Mouse (Mus musculus) hindbrain, embryonic 10.5 days (tissue): Measurements from ENCODE around the gene Nphp1. TPM values are rescaled to one million over a fixed set of nuclear protein-coding genes. Genes with fewer than 3 reads are reported as not detected.

Experiments
- DNase-seq: peaks from one replicate; pipeline ENCODE4 v3.0.0-alpha.2; 2017; ENCODE audit warnings: low spot score
- H3K27ac ChIP-seq: fragments of 300-500 bp; sonication (generic); 2 replicates; pipeline ENCODE4 v1.5.1; 2016; ENCODE audit warnings: mild to moderate bottlenecking, moderate library complexity
- H3K27me3 ChIP-seq: fragments of 300-500 bp; sonication (generic); 2 replicates; pipeline ENCODE4 v1.6.1; 2016; ENCODE audit warnings: mild to moderate bottlenecking; ENCODE audit not compliant: poor library complexity, insufficient read depth, severe bottlenecking
- H3K36me3 ChIP-seq: fragments of 300-500 bp; sonication (generic); 2 replicates; pipeline ENCODE4 v1.6.1; 2016; ENCODE audit warnings: mild to moderate bottlenecking, moderate library complexity
- H3K4me1 ChIP-seq: fragments of 300-500 bp; sonication (generic); replicated peaks from 2 replicates; pipeline ENCODE4 v1.6.1; 2016; ENCODE audit warnings: mild to moderate bottlenecking
- H3K4me3 ChIP-seq: fragments of 300-500 bp; sonication (generic); 2 replicates; pipeline ENCODE4 v1.5.1; 2016; ENCODE audit warnings: mild to moderate bottlenecking, moderate library complexity
- H3K9me3 ChIP-seq: fragments of 300-500 bp; sonication (generic); 2 replicates; pipeline ENCODE4 v1.6.1; 2016; ENCODE audit warnings: mild to moderate bottlenecking, moderate library complexity
- WGBS: fragments of 180-500 bp; shearing (Covaris S2); methylation state at CpG from one replicate; pipeline ENCODE4 v1.1.7; 2016; 5-methylcytosine and 5-hydroxymethylcytosine counted together
- polyA plus RNA-seq: library from polyadenylated mRNA; unstranded; fragments of >200 nt; fragmentation: Nextera tagmentation; extraction: Ambion mirVana; gene quantifications from 2 replicates; pipeline ENCODE4 v1.2.1, GENCODE M21; 2016

The Nphp1 gene
- polyA plus RNA-seq, 1 experiment from 2014 or later, result 34.4 TPM

- H3K27ac ChIP-seq, result peak overlapping the region; percentile 71
- H3K9me3 ChIP-seq, result no peaks in the 10 kb centered on the region
- H3K36me3 ChIP-seq, result peaks cover 79% of the 10 kb centered on the region
- no peak for DNase-seq
- 58% methylated on average over 15 of the region's 15 CpGs for WGBS
- H3K27me3 ChIP-seq, result no peaks in the 10 kb centered on the region
- no peak overlapping the region for H3K4me3 ChIP-seq
- H3K4me1 ChIP-seq, result peaks cover 12% of the 10 kb centered on the region
These were observed 14.6 kb downstream of the Nphp1 start for GRCm38 (mm10) chr2:127773938-127774577.

GRCm38 (mm10) chr2:127761587-127761986, 27.1 kb downstream of the Nphp1 start:
- Histone ChIP-seq H3K27me3 (no peaks in the 10 kb centered on the region), H3K4me3 (no peak overlapping the region), H3K4me1 (no peaks in the 10 kb centered on the region; the same call in 1 of the 2 replicates), H3K27ac (no peak overlapping the region), H3K9me3 (no peaks in the 10 kb centered on the region), H3K36me3 (peaks cover 91% of the 10 kb centered on the region)
- WGBS, result 92% methylated on average over 5 of the region's 5 CpGs
- no peak for DNase-seq

- Histone ChIP-seq H3K36me3 (peaks cover 94% of the 10 kb centered on the region), H3K9me3 (no peaks in the 10 kb centered on the region), H3K27ac (no peak overlapping the region), H3K4me1 (no peaks in the 10 kb centered on the region; the same call in 1 of the 2 replicates), H3K27me3 (no peaks in the 10 kb centered on the region), H3K4me3 (no peak overlapping the region)
- no peak for DNase-seq
- 82% methylated on average over 10 of the region's 10 CpGs for WGBS
These were observed 28.2 kb downstream of the Nphp1 start for GRCm38 (mm10) chr2:127760429-127761000.

GRCm38 (mm10) chr2:127760014-127760413, 28.7 kb downstream of the Nphp1 start:
- no peaks in the 10 kb centered on the region; the same call in 1 of the 2 replicates for H3K4me1 ChIP-seq
- H3K36me3 ChIP-seq, result peaks cover 94% of the 10 kb centered on the region
- WGBS, result 95% methylated on average over 6 of the region's 6 CpGs
- H3K27ac ChIP-seq, result no peak overlapping the region
- H3K27me3 ChIP-seq, result no peaks in the 10 kb centered on the region
- no peak overlapping the region for H3K4me3 ChIP-seq
- H3K9me3 ChIP-seq, result no peaks in the 10 kb centered on the region
- DNase-seq, result no peak

GRCm38 (mm10) chr2:127759157-127759880, 29.4 kb downstream of the Nphp1 start:
- Histone ChIP-seq H3K9me3 (no peaks in the 10 kb centered on the region), H3K27me3 (no peaks in the 10 kb centered on the region), H3K4me1 (no peaks in the 10 kb centered on the region; the same call in 1 of the 2 replicates), H3K4me3 (no peak overlapping the region), H3K27ac (no peak overlapping the region), H3K36me3 (peaks cover 93% of the 10 kb centered on the region)
- 87% methylated on average over 5 of the region's 5 CpGs for WGBS
- no peak for DNase-seq

- 55% methylated on average over 8 of the region's 8 CpGs for WGBS
- H3K4me1 ChIP-seq, result no peaks in the 10 kb centered on the region; the same call in 1 of the 2 replicates
- H3K9me3 ChIP-seq, result no peaks in the 10 kb centered on the region
- no peak overlapping the region for H3K4me3 ChIP-seq
- no peak for DNase-seq
- H3K36me3 ChIP-seq, result peaks cover 88% of the 10 kb centered on the region
- no peaks in the 10 kb centered on the region for H3K27me3 ChIP-seq
- H3K27ac ChIP-seq, result no peak overlapping the region; the same call in 1 of the 2 replicates
These were observed 31.5 kb downstream of the Nphp1 start for GRCm38 (mm10) chr2:127757171-127757570.

- no peaks in the 10 kb centered on the region for H3K9me3 ChIP-seq
- no peak for DNase-seq
- no peak overlapping the region for H3K4me3 ChIP-seq
- H3K27me3 ChIP-seq, result no peaks in the 10 kb centered on the region
- H3K4me1 ChIP-seq, result no peaks in the 10 kb centered on the region; the same call in 1 of the 2 replicates
- peaks cover 58% of the 10 kb centered on the region for H3K36me3 ChIP-seq
- H3K27ac ChIP-seq, result no peak overlapping the region
- WGBS, result 95% methylated on average over 4 of the region's 4 CpGs
These were observed 34.6 kb downstream of the Nphp1 start for GRCm38 (mm10) chr2:127754113-127754512.

- H3K27me3 ChIP-seq, result no peaks in the 10 kb centered on the region
- 82% methylated on average over 11 of the region's 11 CpGs for WGBS
- no peak for DNase-seq
- H3K4me1 ChIP-seq, result no peaks in the 10 kb centered on the region; the same call in 1 of the 2 replicates
- H3K4me3 ChIP-seq, result no peak overlapping the region
- no peaks in the 10 kb centered on the region for H3K9me3 ChIP-seq
- H3K36me3 ChIP-seq, result peaks cover 40% of the 10 kb centered on the region
- H3K27ac ChIP-seq, result no peak overlapping the region
These were observed 36.7 kb downstream of the Nphp1 start for GRCm38 (mm10) chr2:127751849-127752610.

- no peak overlapping the region for H3K4me3 ChIP-seq
- H3K36me3 ChIP-seq, result peaks cover 30% of the 10 kb centered on the region
- H3K4me1 ChIP-seq, result 0 out of 2 replicates have a peak, but pooled peaks cover 2% of the 10 kb centered on the region
- H3K9me3 ChIP-seq, result no peaks in the 10 kb centered on the region
- H3K27ac ChIP-seq, result no peak overlapping the region
- no peak for DNase-seq
- H3K27me3 ChIP-seq, result no peaks in the 10 kb centered on the region
- 68% methylated on average over 1 of the region's 1 CpGs for WGBS
These were observed 39.3 kb downstream of the Nphp1 start for GRCm38 (mm10) chr2:127749376-127749775.

- no peak for DNase-seq
- H3K9me3 ChIP-seq, result no peaks in the 10 kb centered on the region
- H3K4me1 ChIP-seq, result 0 out of 2 replicates have a peak, but pooled peaks cover 3% of the 10 kb centered on the region
- H3K36me3 ChIP-seq, result peaks cover 30% of the 10 kb centered on the region
- no peaks in the 10 kb centered on the region for H3K27me3 ChIP-seq
- H3K27ac ChIP-seq, result no peak overlapping the region
- no peak overlapping the region for H3K4me3 ChIP-seq
- WGBS, result 74% methylated on average over 7 of the region's 7 CpGs
These were observed 40.4 kb downstream of the Nphp1 start for GRCm38 (mm10) chr2:127748316-127748715.

GRCm38 (mm10) chr2:127742637-127743036, 46.1 kb downstream of the Nphp1 start:
- Histone ChIP-seq H3K27ac (no peak overlapping the region), H3K27me3 (no peaks in the 10 kb centered on the region), H3K36me3 (peaks cover 47% of the 10 kb centered on the region), H3K4me3 (no peak overlapping the region), H3K4me1 (peaks cover 11% of the 10 kb centered on the region), H3K9me3 (no peaks in the 10 kb centered on the region)
- WGBS, result 81% methylated on average over 3 of the region's 3 CpGs
- DNase-seq, result no peak

- Histone ChIP-seq H3K4me3 (no peak overlapping the region), H3K27me3 (no peaks in the 10 kb centered on the region), H3K36me3 (peaks cover 47% of the 10 kb centered on the region), H3K27ac (peak overlapping the region; percentile 16; the same call in 1 of the 2 replicates), H3K9me3 (no peaks in the 10 kb centered on the region), H3K4me1 (peaks cover 11% of the 10 kb centered on the region)
- 49% methylated on average over 9 of the region's 9 CpGs for WGBS
- DNase-seq, result peak; percentile 28
These were observed 47.8 kb downstream of the Nphp1 start for GRCm38 (mm10) chr2:127740756-127741519.
